Mouse (Mus musculus) cortical plate, adult 2 months (tissue): ENCODE results near the gene 2410015M20Rik.

Source experiments
- CTCF ChIP-seq: fragments of 200-500 bp; IDR thresholded peaks from 2 replicates; pipeline ENCODE4 v1.5.1; 2011; ENCODE audit warnings: mild to moderate bottlenecking, control low read depth, low read length; ENCODE audit not compliant: insufficient read depth; ENCODE audit errors: extremely low read depth
- POLR2A ChIP-seq: fragments of 200-500 bp; IDR thresholded peaks from 2 replicates; pipeline ENCODE4 v1.6.1; 2011; ENCODE audit warnings: mild to moderate bottlenecking, low read length, control low read depth; ENCODE audit not compliant: insufficient read depth; ENCODE audit errors: extremely low read depth

GRCm38 (mm10) chr17:56588921-56589320 lies 20.6 kb downstream of the 2410015M20Rik start:
- TF ChIP-seq CTCF: no peak
- no peak for TF ChIP-seq POLR2A
